Mouse (Mus musculus) heart, postnatal 0 days (tissue): ENCODE measurements around the gene Dpyd. TPM values are rescaled to one million over a fixed set of nuclear protein-coding genes. Genes with fewer than 3 reads are reported as not detected.

Experiments used
- ATAC-seq: fragments of 200-750 bp; cut with Nextera tagmentation; 2 replicates; pipeline ENCODE4 v1.8.0; 2017; ENCODE audit warnings: low read depth, moderate number of reproducible peaks, moderate library complexity; ENCODE audit not compliant: insufficient read depth
- DNase-seq: peaks from one replicate; pipeline ENCODE4 v3.0.0-alpha.2; 2016; ENCODE audit warnings: low spot score
- H3K27ac ChIP-seq: fragments of 300-500 bp; sonication (generic); 2 replicates; pipeline ENCODE4 v1.5.1; 2014; ENCODE audit warnings: low read depth, mild to moderate bottlenecking
- H3K27me3 ChIP-seq: fragments of 300-500 bp; sonication (generic); 2 replicates; pipeline ENCODE4 v1.6.1; 2014; ENCODE audit warnings: low read length, mixed read lengths; ENCODE audit not compliant: control insufficient read depth, insufficient read depth
- H3K36me3 ChIP-seq: fragments of 300-500 bp; sonication (generic); replicated peaks from 2 replicates; pipeline ENCODE4 v1.6.1; 2014; ENCODE audit warnings: low read length, mixed read lengths; ENCODE audit not compliant: control insufficient read depth, insufficient read depth
- H3K4me1 ChIP-seq: fragments of 300-500 bp; sonication (generic); 2 replicates; pipeline ENCODE4 v1.6.1; 2014; ENCODE audit warnings: antibody characterized with exemption; ENCODE audit not compliant: control insufficient read depth, insufficient read depth
- H3K4me2 ChIP-seq: fragments of 300-500 bp; sonication (generic); 2 replicates; pipeline ENCODE4 v1.6.1; 2014; ENCODE audit warnings: low read depth, mild to moderate bottlenecking, low read length, moderate library complexity
- H3K4me3 ChIP-seq: fragments of 300-500 bp; sonication (generic); 2 replicates; pipeline ENCODE4 v1.5.1; 2014; ENCODE audit warnings: low read depth, low read length
- H3K9ac ChIP-seq: fragments of 300-500 bp; sonication (generic); replicated peaks from 2 replicates; pipeline ENCODE4 v1.6.1; 2014; ENCODE audit warnings: low read depth, low read length, mixed read lengths
- H3K9me3 ChIP-seq: fragments of 300-500 bp; sonication (generic); replicated peaks from 2 replicates; pipeline ENCODE4 v1.6.1; 2016; ENCODE audit warnings: low read length; ENCODE audit not compliant: control insufficient read depth
- CTCF ChIP-seq: IDR thresholded peaks from 2 replicates; pipeline ENCODE4 v1.5.1; 2016; ENCODE audit warnings: antibody characterized with exemption, control low read depth, low read depth
- EP300 ChIP-seq: IDR thresholded peaks from 2 replicates; pipeline ENCODE4 v1.6.1; 2016; ENCODE audit warnings: antibody characterized with exemption, low read depth
- WGBS: fragments of 180-500 bp; shearing (Covaris S2); extraction: QIAGEN DNeasy Blood & Tissue Kit; methylation state at CpG from one replicate; pipeline ENCODE4 v1.1.7; 2014; 5-methylcytosine and 5-hydroxymethylcytosine counted together
- polyA plus RNA-seq: library from polyadenylated mRNA; unstranded; fragments of >200 nt; fragmentation: Nextera tagmentation; extraction: Ambion mirVana; gene quantifications from 2 replicates; pipeline ENCODE4 v1.2.1, GENCODE M21; 2015
- total RNA-seq: library from RNA; depleted of rRNA; stranded (reverse); fragments of >200 nt; gene quantifications from 2 replicates; pipeline ENCODE4 v1.2.3, GENCODE M21; 2014; ENCODE audit warnings: low replicate concordance

Gene Dpyd
- total and polyA plus RNA-seq, 2 experiments from 2014 or later = 2.8 to 3.1 TPM

GRCm38 (mm10) chr3:119419745-119420144 lies 857.8 kb downstream of the Dpyd start:
- Histone ChIP-seq H3K9me3 (0 out of 2 replicates have a peak, but pooled peaks cover 3% of the 10 kb centered on the region), H3K27ac (no peak overlapping the region), H3K4me1 (no peaks in the 10 kb centered on the region), H3K9ac (no peak overlapping the region), H3K36me3 (no peaks in the 10 kb centered on the region), H3K27me3 (no peaks in the 10 kb centered on the region), H3K4me2 (no peak overlapping the region), H3K4me3 (no peak overlapping the region)
- ATAC-seq (no peak), DNase-seq (no peak)
- WGBS = 67% methylated on average over 2 of the region's 2 CpGs
- TF ChIP-seq EP300 (no peak), CTCF (no peak)

DNA sequence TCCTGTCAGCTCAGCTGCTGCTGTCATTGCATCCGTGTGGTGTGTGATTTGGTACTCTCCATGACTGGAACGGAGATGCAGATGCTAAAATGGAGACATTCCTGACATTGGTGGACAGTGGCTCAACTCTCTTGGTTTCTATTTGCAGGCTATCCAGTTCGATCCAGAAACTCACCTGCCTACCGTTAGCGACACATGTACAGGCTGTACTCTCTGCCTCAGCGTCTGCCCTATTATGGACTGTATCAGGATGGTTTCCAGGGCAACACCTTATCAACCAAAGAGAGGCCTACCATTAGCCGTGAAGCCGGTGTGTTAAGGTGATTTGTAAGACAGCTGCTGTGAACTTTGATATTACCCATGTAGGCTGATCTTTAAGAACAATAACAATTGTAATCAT lies 869.4 kb downstream of the Dpyd start:
- DNase-seq = no peak
- no peak overlapping the region for H3K4me3 ChIP-seq
- 53% methylated on average over 8 of the region's 8 CpGs for WGBS
- no peak overlapping the region for H3K9ac ChIP-seq
- H3K27me3 ChIP-seq = no peaks in the 10 kb centered on the region
- ATAC-seq = no peak
- H3K36me3 ChIP-seq = no peaks in the 10 kb centered on the region
- TF ChIP-seq CTCF = no peak
- TF ChIP-seq EP300 = no peak
- H3K27ac ChIP-seq = no peak overlapping the region
- H3K9me3 ChIP-seq = no peaks in the 10 kb centered on the region
- H3K4me2 ChIP-seq = no peak overlapping the region
- no peaks in the 10 kb centered on the region for H3K4me1 ChIP-seq

GRCm38 (mm10) chr3:119431757-119432156 lies 869.8 kb downstream of the Dpyd start:
- Histone ChIP-seq H3K27me3 (no peaks in the 10 kb centered on the region), H3K4me3 (no peak overlapping the region), H3K4me2 (no peak overlapping the region), H3K9me3 (no peaks in the 10 kb centered on the region), H3K4me1 (no peaks in the 10 kb centered on the region), H3K9ac (no peak overlapping the region), H3K27ac (no peak overlapping the region), H3K36me3 (no peaks in the 10 kb centered on the region)
- 87% methylated on average over 7 of the region's 7 CpGs for WGBS
- TF ChIP-seq EP300 = no peak
- no peak for TF ChIP-seq CTCF
- ATAC-seq (no peak), DNase-seq (no peak)

- H3K4me1 ChIP-seq = no peaks in the 10 kb centered on the region
- no peaks in the 10 kb centered on the region for H3K27me3 ChIP-seq
- H3K9me3 ChIP-seq = no peaks in the 10 kb centered on the region
- WGBS = 79% methylated on average over 2 of the region's 2 CpGs
- no peaks in the 10 kb centered on the region for H3K36me3 ChIP-seq
- H3K4me2 ChIP-seq = no peak overlapping the region
- no peak overlapping the region for H3K27ac ChIP-seq
- TF ChIP-seq EP300 (no peak), CTCF (no peak)
- DNase-seq (no peak), ATAC-seq (no peak)
- H3K9ac ChIP-seq = no peak overlapping the region
- H3K4me3 ChIP-seq = no peak overlapping the region
Observed at GRCm38 (mm10) chr3:119447559-119447958, 885.6 kb downstream of the Dpyd start.

- ATAC-seq (no peak), DNase-seq (no peak)
- Histone ChIP-seq H3K9ac (no peak overlapping the region), H3K4me3 (no peak overlapping the region), H3K9me3 (no peaks in the 10 kb centered on the region), H3K27me3 (no peaks in the 10 kb centered on the region), H3K27ac (no peak overlapping the region), H3K4me2 (no peak overlapping the region), H3K36me3 (no peaks in the 10 kb centered on the region), H3K4me1 (no peaks in the 10 kb centered on the region)
- TF ChIP-seq CTCF (no peak), EP300 (no peak)
- WGBS = 72% methylated on average over 2 of the region's 2 CpGs
Observed at GRCm38 (mm10) chr3:119464073-119464472, 902.1 kb downstream of the Dpyd start.

GRCm38 (mm10) chr3:119464479-119464878 lies 902.5 kb downstream of the Dpyd start:
- no peak for ATAC-seq
- H3K36me3 ChIP-seq = no peaks in the 10 kb centered on the region

More at GRCm38 (mm10) chr3:119464479-119464878, 902.5 kb downstream of the Dpyd start:
- H3K4me1 ChIP-seq = no peaks in the 10 kb centered on the region
- DNase-seq = no peak
- TF ChIP-seq EP300 = no peak
- no peak for TF ChIP-seq CTCF
- WGBS = 54% methylated on average over 1 of the region's 1 CpGs
- no peak overlapping the region for H3K4me3 ChIP-seq
- H3K27me3 ChIP-seq = no peaks in the 10 kb centered on the region
- H3K4me2 ChIP-seq = no peak overlapping the region
- no peak overlapping the region for H3K9ac ChIP-seq
- H3K27ac ChIP-seq = no peak overlapping the region
- no peaks in the 10 kb centered on the region for H3K9me3 ChIP-seq
